Mouse (Mus musculus) retina, postnatal 7 days (tissue): ENCODE data around the gene Uso1.
"Not testable (repeated sequence)": the region's sequence is repeated elsewhere in the genome, so short reads cannot be mapped to it uniquely, and the experiment has no call there.

Experiments used
- DNase-seq: peaks from one replicate; pipeline ENCODE4 v3.0.0-alpha.2; 2012; ENCODE audit warnings: low read depth, low spot score

The Uso1 gene

GRCm38 (mm10) chr5:92195716-92196115 lies 58.0 kb downstream of the Uso1 start:
- DNase-seq: not testable (repeated sequence)

DNA sequence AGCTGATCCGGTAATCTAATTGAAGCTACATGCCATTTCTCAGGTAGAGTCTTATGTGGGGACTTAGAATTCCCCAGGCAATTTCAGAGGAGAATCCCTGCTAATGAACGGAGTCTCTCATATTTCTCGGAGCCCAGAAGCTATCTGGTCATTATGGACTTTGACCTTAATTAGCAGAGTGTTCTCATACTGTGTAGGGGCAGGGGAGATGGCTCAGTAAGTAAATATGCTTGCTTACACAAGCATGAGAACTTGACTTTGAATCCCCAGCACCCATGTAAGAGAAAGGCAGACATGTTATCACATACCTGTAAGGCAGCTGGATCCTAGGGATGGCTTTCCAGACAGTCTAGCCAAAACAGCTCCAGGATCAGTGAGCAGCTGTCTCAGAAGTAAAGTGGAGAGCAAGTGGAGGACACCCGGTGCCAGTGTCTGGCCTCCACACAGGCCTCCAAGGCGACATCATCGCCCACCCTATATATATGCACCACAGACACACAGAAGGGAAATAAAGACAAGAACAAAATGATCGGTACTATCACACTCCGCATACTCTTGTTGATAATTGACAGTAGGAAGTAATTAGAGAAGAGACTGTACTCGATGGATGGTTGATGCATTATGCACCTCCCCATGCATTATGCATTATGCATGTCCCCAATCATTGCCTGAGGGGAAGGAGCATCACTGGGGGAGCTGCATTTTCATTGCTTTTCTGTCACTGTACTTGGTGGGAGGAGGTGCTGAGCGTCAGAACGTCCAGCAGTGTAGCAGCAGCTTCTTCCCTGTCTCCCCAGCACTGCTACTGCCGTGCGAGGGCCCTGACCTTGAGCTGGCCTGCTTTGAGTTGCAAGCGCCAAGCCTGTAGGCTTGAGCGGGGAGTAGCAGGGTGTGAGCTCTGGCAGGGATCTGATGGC lies 59.4 kb downstream of the Uso1 start:
- DNase-seq: no peak

DNA sequence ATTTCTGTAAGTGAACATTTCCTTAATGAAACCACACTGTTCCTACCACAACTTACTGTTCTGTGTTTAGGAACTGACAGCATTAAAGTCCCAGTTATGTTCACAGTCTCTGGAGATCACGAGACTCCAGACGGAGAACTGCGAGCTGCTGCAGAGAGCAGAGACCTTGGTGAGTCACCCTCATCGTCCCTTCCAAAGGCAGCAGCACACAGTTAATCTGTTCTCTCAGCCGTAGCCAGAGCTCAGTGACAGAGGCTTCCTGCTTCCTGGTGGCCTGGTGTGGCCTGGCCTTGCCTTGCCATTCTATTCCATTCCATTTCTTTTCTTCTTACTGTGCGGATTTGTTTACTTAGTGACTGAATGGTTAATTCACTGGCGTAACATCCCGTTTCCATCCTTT lies 60.5 kb downstream of the Uso1 start:
- no peak for DNase-seq

DNA sequence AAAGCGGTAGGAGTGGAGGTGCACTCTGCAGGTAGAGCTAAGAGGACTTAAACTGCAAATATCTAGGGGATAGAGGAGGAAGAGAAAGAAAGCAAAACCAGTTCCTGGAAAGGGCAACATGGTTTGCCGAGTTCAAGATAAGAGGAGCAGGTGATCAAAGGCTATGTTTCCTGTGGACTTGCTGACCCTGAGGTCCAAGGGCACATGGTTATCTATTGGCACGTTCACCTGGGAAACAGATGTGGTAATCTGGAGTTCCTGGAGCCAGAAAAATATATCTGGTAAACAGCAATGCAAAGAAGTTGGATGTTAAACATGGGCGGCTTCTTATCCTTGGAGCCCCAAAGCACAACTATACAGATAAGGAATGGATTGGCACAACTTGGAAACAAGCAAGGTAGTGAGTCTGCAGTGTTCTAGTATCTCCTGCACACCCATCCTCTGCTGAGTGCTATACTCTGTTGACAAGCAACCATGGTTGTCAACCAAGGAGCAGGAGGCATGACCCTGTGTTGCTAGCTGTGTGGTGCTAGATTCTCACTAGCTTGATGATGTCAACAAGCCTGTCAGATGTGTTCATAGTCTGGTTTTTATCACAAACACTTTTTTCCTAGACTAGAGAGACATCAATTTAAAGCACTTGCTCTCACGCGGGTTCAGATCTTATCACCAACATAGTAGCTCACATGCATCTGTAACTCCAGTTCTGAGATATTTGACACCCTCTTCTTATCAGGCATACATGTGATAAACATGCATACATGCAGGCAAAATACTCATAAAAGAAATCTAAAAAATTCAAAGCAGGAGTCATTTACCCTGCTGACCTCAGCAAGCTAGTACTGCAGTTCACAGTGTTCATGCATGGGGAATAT lies 66.7 kb downstream of the Uso1 start:
- no peak for DNase-seq

DNA sequence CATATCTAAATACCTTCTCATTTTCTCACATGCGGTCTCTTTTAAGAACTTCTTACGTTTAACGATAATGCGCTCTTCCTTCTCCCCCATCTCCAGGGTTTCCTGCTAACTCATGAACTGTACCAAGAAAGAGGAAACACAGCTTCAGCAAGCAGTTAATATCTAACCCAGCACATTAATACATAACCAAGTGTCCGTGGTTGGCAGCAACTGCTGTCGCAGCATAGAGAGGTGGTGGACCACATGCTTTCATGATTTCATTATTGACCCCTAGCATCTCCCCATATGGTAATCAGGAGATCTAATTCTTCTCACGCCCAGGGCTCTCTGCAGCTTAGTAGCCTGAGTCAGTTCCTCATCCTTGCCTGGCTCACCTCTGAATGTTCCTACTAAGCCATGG lies 67.4 kb downstream of the Uso1 start:
- DNase-seq: no peak

DNA sequence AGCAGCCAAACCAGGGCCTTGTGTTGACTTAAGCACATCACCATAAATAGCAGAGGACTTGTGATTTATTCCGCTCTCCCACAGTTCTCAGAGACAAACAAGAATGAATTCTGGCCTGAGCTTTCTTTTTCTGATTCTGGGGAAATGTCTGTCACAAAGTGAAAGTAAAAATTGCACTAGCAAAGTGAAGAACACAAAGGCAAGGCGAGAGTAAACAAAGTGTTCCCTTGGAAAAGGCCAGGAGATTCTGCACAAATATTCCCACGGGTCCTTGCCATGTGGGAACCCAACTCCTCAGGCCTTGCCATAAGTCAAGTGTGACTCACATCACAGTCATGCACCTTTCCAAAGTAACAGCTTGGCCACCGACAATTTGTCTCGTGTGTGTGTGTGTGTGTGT lies 68.0 kb downstream of the Uso1 start:
- no peak for DNase-seq

GRCm38 (mm10) chr5:92206121-92206520 lies 68.4 kb downstream of the Uso1 start:
- no peak for DNase-seq

DNA sequence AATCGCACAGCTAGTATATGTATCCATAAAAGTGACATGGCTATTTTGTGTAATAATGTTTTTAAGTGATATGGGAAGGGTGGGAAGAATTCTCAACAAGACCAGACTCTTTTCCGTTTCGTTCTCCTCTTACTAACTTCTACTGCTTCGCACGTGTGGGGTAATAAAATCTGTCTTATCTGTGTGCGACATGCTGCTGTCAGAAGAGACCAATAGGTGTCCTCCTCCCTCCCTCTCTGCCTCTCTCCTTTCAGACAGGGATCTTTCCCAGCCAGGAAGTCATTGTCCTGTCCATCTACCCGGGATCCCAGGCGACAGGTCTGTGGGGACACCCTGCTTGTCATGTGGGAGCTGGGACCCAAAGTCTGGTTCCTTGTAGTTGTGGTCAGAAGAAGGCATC lies 72.5 kb downstream of the Uso1 start:
- DNase-seq: no peak

- no peak for DNase-seq
Measured at GRCm38 (mm10) chr5:92212231-92212630, 74.5 kb downstream of the Uso1 start.

- no peak for DNase-seq
Measured at GRCm38 (mm10) chr5:92215308-92215707, 77.6 kb downstream of the Uso1 start, which contains the start of gene U90926. Gene U90926 (minus strand): TSS chr5:92215408.

DNA sequence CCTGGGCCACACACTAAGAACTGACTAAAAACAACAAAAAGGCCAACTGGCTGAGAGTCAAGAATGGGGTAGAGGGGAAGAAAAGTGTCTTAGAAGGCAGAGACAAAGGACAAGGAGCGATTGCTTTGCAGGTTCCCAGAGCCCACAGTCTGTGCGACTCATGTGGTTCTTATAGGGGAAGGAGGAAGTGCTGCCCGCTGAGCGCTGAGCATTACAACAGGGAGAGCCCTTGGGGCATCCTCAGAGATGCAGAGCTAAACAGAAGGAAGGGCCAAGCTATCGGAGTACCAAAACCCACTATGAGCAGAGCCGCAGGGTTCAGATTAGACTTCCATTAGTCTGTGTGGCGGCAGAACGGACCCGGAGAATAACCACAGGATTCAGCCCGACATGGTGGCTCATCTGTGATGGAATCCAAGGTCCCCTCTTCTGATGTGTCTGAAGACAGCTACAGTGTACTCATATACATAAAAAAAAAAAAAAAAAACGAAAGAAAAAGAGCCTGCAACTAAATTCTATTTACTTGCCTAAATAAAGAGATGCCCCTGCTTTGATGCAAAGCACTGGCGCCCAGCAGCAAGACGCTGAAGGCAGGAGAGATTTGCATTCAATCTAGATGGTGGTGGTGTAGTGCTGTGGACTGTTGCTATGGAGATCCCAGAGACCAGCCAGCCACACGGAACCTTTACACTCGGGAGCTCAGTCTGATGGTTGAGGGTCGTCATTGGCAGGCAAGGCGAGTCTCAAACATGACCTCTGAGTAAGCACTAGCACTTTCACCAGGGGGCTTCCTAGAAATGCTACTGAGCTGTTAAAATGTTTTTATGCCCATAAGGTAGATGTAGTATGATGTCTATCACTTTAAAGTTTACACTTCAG lies 81.4 kb downstream of the Uso1 start:
- no peak for DNase-seq

DNA sequence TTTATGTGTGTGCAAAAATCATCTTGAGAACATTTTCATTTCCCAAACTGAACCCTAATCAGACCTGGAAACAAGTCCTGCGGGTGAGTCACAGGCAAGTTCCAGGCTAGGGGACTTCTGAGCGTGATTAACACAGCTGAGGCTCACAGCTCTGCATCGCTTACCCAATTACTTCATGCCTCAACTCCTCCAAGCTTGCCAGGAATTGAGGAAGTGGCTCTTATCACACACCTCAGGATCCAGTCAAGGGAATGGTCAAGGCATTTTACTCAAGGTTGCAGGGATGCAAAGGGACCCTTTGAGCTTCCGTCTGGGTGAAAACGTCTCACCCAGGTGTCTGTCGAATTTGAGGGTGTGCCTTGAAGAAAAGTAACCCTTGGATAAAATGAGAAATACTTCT lies 82.1 kb downstream of the Uso1 start:
- DNase-seq: no peak

DNA sequence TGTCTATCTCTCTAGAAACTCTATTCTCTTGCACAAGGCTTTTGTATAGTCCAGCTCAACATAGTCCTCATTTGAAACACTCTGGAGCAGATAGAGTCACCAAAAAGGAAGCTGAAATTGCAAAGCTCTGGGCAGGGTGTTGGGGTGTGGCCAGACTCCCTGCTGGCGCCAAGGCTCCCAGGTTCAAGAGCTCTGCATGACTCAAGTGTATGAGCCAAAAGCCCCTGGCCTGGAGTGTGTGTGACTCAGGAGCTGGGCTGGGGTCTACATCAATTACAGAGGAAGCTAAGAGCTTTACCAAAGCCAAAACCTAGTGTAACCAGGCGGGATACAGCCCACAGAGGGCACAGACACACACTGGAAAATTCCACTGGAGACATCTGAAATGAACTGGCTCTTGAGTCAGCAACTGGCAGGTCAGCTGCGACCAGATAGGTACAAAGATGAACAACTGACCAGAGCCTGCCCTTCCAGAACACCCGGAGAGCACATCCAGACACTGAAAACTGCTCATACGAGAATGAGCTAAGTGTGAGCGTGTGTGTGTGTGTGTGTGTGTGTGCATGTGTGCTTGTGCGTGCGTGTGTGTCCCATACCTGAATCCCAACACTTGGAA lies 82.7 kb downstream of the Uso1 start:
- no peak for DNase-seq

DNA sequence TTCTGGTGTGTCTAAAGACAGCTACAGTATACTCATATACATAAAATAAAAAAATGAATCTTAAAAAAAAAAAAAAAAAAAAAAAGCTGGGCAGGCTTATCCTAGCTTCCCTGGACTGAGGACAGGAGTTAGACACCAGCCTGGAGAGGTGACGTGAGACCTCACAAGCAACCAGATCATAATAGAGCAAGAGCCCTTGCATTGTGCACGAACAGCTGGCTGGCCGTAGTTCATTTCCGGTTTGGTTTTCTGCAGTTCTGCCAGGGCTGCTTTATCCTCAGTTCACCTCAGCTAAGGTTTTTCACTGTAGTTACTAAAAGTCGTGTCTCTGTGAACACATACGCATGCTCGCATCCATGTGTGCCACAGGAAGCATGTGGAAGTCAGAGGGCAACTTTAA lies 90.0 kb downstream of the Uso1 start:
- DNase-seq: no peak

- no peak for DNase-seq
Measured at GRCm38 (mm10) chr5:92228776-92229175, 91.0 kb downstream of the Uso1 start.

GRCm38 (mm10) chr5:92229514-92229913 lies 91.8 kb downstream of the Uso1 start:
- no peak for DNase-seq

DNA sequence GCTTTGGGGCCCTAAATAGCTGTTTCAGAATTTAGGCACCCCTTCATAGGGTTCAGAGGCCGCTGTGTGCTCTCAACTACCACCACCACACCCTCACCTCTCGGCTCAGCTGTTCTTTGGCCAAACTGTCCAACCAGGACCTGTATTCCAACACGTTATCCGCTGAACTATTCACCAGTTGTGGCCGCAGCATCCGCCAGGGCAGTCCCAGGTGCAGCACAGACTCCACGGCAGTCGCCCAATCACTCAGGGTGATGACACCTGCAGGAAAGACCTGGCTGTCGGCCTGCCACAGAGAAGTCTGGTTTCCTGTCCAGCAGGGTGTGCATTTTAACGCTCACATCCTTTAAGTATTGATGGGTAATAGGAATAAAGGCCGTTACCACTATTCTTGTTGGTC lies 92.6 kb downstream of the Uso1 start:
- DNase-seq: no peak

DNA sequence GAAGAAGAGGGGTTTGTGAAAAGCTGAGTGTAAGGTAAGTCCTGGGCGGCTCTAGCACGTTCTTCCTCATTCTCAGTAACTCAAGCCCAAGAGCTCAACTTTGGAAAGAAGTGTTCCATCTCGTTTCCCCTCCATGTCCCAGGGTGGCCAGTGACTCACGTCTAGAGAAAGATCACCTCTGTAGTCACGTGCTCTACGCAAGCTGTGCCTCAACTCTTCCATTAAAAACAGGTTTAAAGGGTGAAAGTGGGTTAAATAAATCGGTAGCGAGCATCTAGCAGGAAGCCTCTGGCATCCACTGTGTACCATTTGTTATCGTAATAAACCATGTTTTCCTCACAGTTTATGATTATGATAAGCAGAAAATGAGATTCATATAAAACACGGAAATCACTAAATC lies 94.1 kb downstream of the Uso1 start:
- DNase-seq: no peak

- no peak for DNase-seq
Measured at GRCm38 (mm10) chr5:92233366-92233765, 95.6 kb downstream of the Uso1 start.

- DNase-seq: no peak
Measured at GRCm38 (mm10) chr5:92234939-92235557, 97.3 kb downstream of the Uso1 start.
